Mouse (Mus musculus) intestine, embryonic 16.5 days (tissue): Measurements from ENCODE around the gene Cmpk2. TPM values are rescaled to one million over a fixed set of nuclear protein-coding genes. Genes with fewer than 3 reads are reported as not detected.
"Not testable (repeated sequence)": the region's sequence is repeated elsewhere in the genome, so short reads cannot be mapped to it uniquely, and the experiment has no call there.

Source experiments
- ATAC-seq: fragments of 200-750 bp; cut with Nextera tagmentation; 2 replicates; pipeline ENCODE4 v1.8.0; 2017; ENCODE audit warnings: moderate TSS enrichment, moderate library complexity
- H3K27ac ChIP-seq: fragments of 300-500 bp; sonication (generic); 2 replicates; pipeline ENCODE4 v1.5.1; 2014; ENCODE audit warnings: mild to moderate bottlenecking, low read length
- H3K27me3 ChIP-seq: fragments of 300-500 bp; sonication (generic); replicated peaks from 2 replicates; pipeline ENCODE4 v1.6.1; 2014; ENCODE audit warnings: low read length, control low read depth, mixed read lengths; ENCODE audit not compliant: control insufficient read depth, insufficient read depth
- H3K36me3 ChIP-seq: fragments of 300-500 bp; sonication (generic); 2 replicates; pipeline ENCODE4 v1.6.1; 2014; ENCODE audit warnings: low read length, control low read depth; ENCODE audit not compliant: control insufficient read depth, insufficient read depth
- H3K4me1 ChIP-seq: fragments of 300-500 bp; sonication (generic); 2 replicates; pipeline ENCODE4 v1.6.1; 2014; ENCODE audit warnings: low read length, control low read depth, mixed read lengths; ENCODE audit not compliant: control insufficient read depth, insufficient read depth
- H3K4me2 ChIP-seq: fragments of 300-500 bp; sonication (generic); 2 replicates; pipeline ENCODE4 v1.6.1; 2014; ENCODE audit warnings: low read depth, low read length, control low read depth
- H3K4me3 ChIP-seq: fragments of 300-500 bp; sonication (generic); 2 replicates; pipeline ENCODE4 v1.5.1; 2014; ENCODE audit warnings: mild to moderate bottlenecking, low read length
- H3K9ac ChIP-seq: fragments of 300-500 bp; sonication (generic); 2 replicates; pipeline ENCODE4 v1.6.1; 2014; ENCODE audit warnings: low read depth, low read length
- H3K9me3 ChIP-seq: fragments of 300-500 bp; sonication (generic); 2 replicates; pipeline ENCODE4 v1.6.1; 2016; ENCODE audit warnings: low read length, control low read depth; ENCODE audit not compliant: control insufficient read depth
- WGBS: fragments of 180-500 bp; shearing (Covaris S2); extraction: QIAGEN DNeasy Blood & Tissue Kit; methylation state at CpG from one replicate; pipeline ENCODE4 v1.1.7; 2014; 5-methylcytosine and 5-hydroxymethylcytosine counted together
- polyA plus RNA-seq: library from polyadenylated mRNA; unstranded; fragments of >200 nt; fragmentation: Nextera tagmentation; extraction: Ambion mirVana; gene quantifications from 2 replicates; pipeline ENCODE4 v1.2.1, GENCODE M21; 2015

The Cmpk2 gene
- polyA plus RNA-seq = 4.4 and 5.5 TPM in 2 replicates

GRCm38 (mm10) chr12:26469098-26470041, at the start of gene Cmpk2:
Cmpk2 (plus strand) TSS chr12:26469204.
- WGBS = under 1% methylated on average over 63 of the region's 69 CpGs
- ATAC-seq = peak; percentile 85
- H3K9me3 ChIP-seq = no peaks in the 10 kb centered on the region
- peak within 1 kb of the TSS; percentile 84 for H3K27ac ChIP-seq
- peak within 1 kb of the TSS; percentile 75 for H3K4me3 ChIP-seq
- H3K4me1 ChIP-seq = peaks cover 3% of the 10 kb centered on the region; the same call in 1 of the 2 replicates
- no peaks in the 10 kb centered on the region for H3K36me3 ChIP-seq
- H3K4me2 ChIP-seq = peak within 1 kb of the TSS; percentile 96
- no peaks in the 10 kb centered on the region for H3K27me3 ChIP-seq
- peak within 1 kb of the TSS; percentile 85 for H3K9ac ChIP-seq

GRCm38 (mm10) chr12:26424841-26425240, 44.2 kb upstream of the Cmpk2 start:
- Histone ChIP-seq H3K36me3 (no peaks in the 10 kb centered on the region), H3K4me3 (no peak overlapping the region), H3K4me2 (no peak overlapping the region), H3K9ac (no peak overlapping the region), H3K27me3 (no peaks in the 10 kb centered on the region), H3K4me1 (no peaks in the 10 kb centered on the region), H3K9me3 (no peaks in the 10 kb centered on the region), H3K27ac (no peak overlapping the region)
- ATAC-seq = no peak
- WGBS = 92% methylated on average over 2 of the region's 2 CpGs

- 87% methylated on average over 2 of the region's 2 CpGs for WGBS
- not testable (repeated sequence) for ATAC-seq, H3K4me3 ChIP-seq, H3K27me3 ChIP-seq, H3K4me1 ChIP-seq, H3K4me2 ChIP-seq, H3K9me3 ChIP-seq, H3K27ac ChIP-seq, H3K36me3 ChIP-seq, H3K9ac ChIP-seq
These were observed 40.2 kb upstream of the Cmpk2 start for GRCm38 (mm10) chr12:26428771-26429170.

- H3K9ac ChIP-seq = no peak overlapping the region
- H3K4me1 ChIP-seq = no peaks in the 10 kb centered on the region
- no peaks in the 10 kb centered on the region for H3K9me3 ChIP-seq
- H3K27me3 ChIP-seq = no peaks in the 10 kb centered on the region
- no peak overlapping the region for H3K4me3 ChIP-seq
- no peaks in the 10 kb centered on the region for H3K36me3 ChIP-seq
- H3K27ac ChIP-seq = no peak overlapping the region
- ATAC-seq = no peak
- H3K4me2 ChIP-seq = no peak overlapping the region
- 78% methylated on average over 4 of the region's 4 CpGs for WGBS
These were observed 32.7 kb upstream of the Cmpk2 start for GRCm38 (mm10) chr12:26436334-26436733.

- Histone ChIP-seq H3K27me3 (no peaks in the 10 kb centered on the region), H3K9ac (no peak overlapping the region), H3K9me3 (no peaks in the 10 kb centered on the region), H3K4me3 (no peak overlapping the region), H3K36me3 (no peaks in the 10 kb centered on the region), H3K4me1 (no peaks in the 10 kb centered on the region), H3K27ac (no peak overlapping the region), H3K4me2 (no peak overlapping the region)
- ATAC-seq = no peak
- WGBS = 62% methylated on average over 3 of the region's 3 CpGs
These were observed 31.1 kb upstream of the Cmpk2 start for GRCm38 (mm10) chr12:26437950-26438349.

GRCm38 (mm10) chr12:26439366-26439765, 29.6 kb upstream of the Cmpk2 start:
- no peaks in the 10 kb centered on the region for H3K36me3 ChIP-seq
- H3K4me2 ChIP-seq = no peak overlapping the region
- H3K9me3 ChIP-seq = no peaks in the 10 kb centered on the region
- H3K4me3 ChIP-seq = no peak overlapping the region
- WGBS = 54% methylated on average over 3 of the region's 3 CpGs
- ATAC-seq = no peak
- no peaks in the 10 kb centered on the region for H3K27me3 ChIP-seq
- no peak overlapping the region for H3K27ac ChIP-seq
- H3K9ac ChIP-seq = no peak overlapping the region
- H3K4me1 ChIP-seq = no peaks in the 10 kb centered on the region

- Histone ChIP-seq H3K4me2 (no peak overlapping the region), H3K4me1 (no peaks in the 10 kb centered on the region), H3K9ac (no peak overlapping the region), H3K36me3 (no peaks in the 10 kb centered on the region), H3K27me3 (no peaks in the 10 kb centered on the region), H3K4me3 (no peak overlapping the region), H3K9me3 (no peaks in the 10 kb centered on the region), H3K27ac (no peak overlapping the region)
- WGBS = 0% methylated on average over 2 of the region's 2 CpGs
- no peak for ATAC-seq
These were observed 24.9 kb upstream of the Cmpk2 start for GRCm38 (mm10) chr12:26444054-26444453.

GRCm38 (mm10) chr12:26444511-26444910, 24.5 kb upstream of the Cmpk2 start:
- no peaks in the 10 kb centered on the region for H3K36me3 ChIP-seq
- H3K27me3 ChIP-seq = no peaks in the 10 kb centered on the region
- no peak for ATAC-seq
- H3K4me3 ChIP-seq = no peak overlapping the region
- no peak overlapping the region for H3K9ac ChIP-seq
- no peak overlapping the region for H3K4me2 ChIP-seq
- no peaks in the 10 kb centered on the region for H3K9me3 ChIP-seq
- no peak overlapping the region for H3K27ac ChIP-seq
- no peaks in the 10 kb centered on the region for H3K4me1 ChIP-seq
- 80% methylated on average over 2 of the region's 2 CpGs for WGBS

- no peaks in the 10 kb centered on the region for H3K27me3 ChIP-seq
- no peak for ATAC-seq
- no peak overlapping the region for H3K27ac ChIP-seq
- no peak overlapping the region for H3K9ac ChIP-seq
- H3K4me3 ChIP-seq = no peak overlapping the region
- no peak overlapping the region for H3K4me2 ChIP-seq
- 77% methylated on average over 4 of the region's 4 CpGs for WGBS
- no peaks in the 10 kb centered on the region for H3K36me3 ChIP-seq
- H3K9me3 ChIP-seq = no peaks in the 10 kb centered on the region
- no peaks in the 10 kb centered on the region for H3K4me1 ChIP-seq
These were observed 22.5 kb upstream of the Cmpk2 start for GRCm38 (mm10) chr12:26446377-26447045.
